Comparison of ENCODE assay signal across 14 mouse cellular contexts in genomic region chr13:104529238-104529637, GRCm38 (mm10).
"Had no signal": no experiment of that assay in that cellular context is flagged by ENCODE, and none has a peak within 500 bp of the region (broad histone marks: within the 10 kb centered on the region; RNA-seq: fewer than 3 reads in every experiment).

No protein-coding gene starts in this region.

- H3K27ac ChIP-seq: kidney, postnatal 0 days; limb, embryonic 12.5 days; liver, embryonic 14.5 days; neural tube, embryonic 12.5 days; stomach, postnatal 0 days had no signal

- H3K27me3 ChIP-seq: limb, embryonic 12.5 days; neural tube, embryonic 12.5 days had no signal

- H3K4me2 ChIP-seq: limb, embryonic 12.5 days; neural tube, embryonic 12.5 days had no signal

- H3K9ac ChIP-seq: limb, embryonic 12.5 days; liver, embryonic 14.5 days; neural tube, embryonic 12.5 days had no signal

- DNase-seq: kidney, adult 2 months; kidney, postnatal 36 days; layer of hippocampus, adult 9-11 months; layer of hippocampus, postnatal 36 days; liver; lung, adult 18-20 months; thymus, adult 2 months; thymus, postnatal 25 days had no signal

- ATAC-seq: intestine, embryonic 16.5 days had no signal

- H3K4me1 ChIP-seq: limb, embryonic 12.5 days; neural tube, embryonic 12.5 days had no signal

- H3K9me3 ChIP-seq: limb, embryonic 12.5 days; neural tube, embryonic 12.5 days had no signal

- H3K4me3 ChIP-seq: limb, embryonic 12.5 days; neural tube, embryonic 12.5 days had no signal

- H3K36me3 ChIP-seq: limb, embryonic 12.5 days; neural tube, embryonic 12.5 days had no signal
